Mouse (Mus musculus): ENCODE results near the gene Ube2d3. TPM values are rescaled to one million over a fixed set of nuclear protein-coding genes. Genes with fewer than 3 reads are reported as not detected.

Gene Ube2d3
- total RNA-seq (2021) (100 to 1,000 TPM; 357 to 416 TPM), polyA plus RNA-seq (2012; rRNA removed) (285 and 532 TPM in 2 replicates)
- long read RNA-seq, transcript Ube2d3-202 (8 exons, 2,504 nt): minor isoform, 95 of 369 reads
- long read RNA-seq, transcript Ube2d3-210 (7 exons, 2,515 nt): minor isoform, 13 of 369 reads
- long read RNA-seq, transcript Ube2d3-212 (8 exons, 3,833 nt): major isoform, 177 of 369 reads
- long read RNA-seq, transcript Ube2d3-201 (8 exons, 1,512 nt): minor isoform, 5 of 369 reads
- long read RNA-seq, partial matches to known transcripts: 7 of 369 reads
- long read RNA-seq, other reads (novel, unspliced or antisense): 69 of 369 reads

DNA sequence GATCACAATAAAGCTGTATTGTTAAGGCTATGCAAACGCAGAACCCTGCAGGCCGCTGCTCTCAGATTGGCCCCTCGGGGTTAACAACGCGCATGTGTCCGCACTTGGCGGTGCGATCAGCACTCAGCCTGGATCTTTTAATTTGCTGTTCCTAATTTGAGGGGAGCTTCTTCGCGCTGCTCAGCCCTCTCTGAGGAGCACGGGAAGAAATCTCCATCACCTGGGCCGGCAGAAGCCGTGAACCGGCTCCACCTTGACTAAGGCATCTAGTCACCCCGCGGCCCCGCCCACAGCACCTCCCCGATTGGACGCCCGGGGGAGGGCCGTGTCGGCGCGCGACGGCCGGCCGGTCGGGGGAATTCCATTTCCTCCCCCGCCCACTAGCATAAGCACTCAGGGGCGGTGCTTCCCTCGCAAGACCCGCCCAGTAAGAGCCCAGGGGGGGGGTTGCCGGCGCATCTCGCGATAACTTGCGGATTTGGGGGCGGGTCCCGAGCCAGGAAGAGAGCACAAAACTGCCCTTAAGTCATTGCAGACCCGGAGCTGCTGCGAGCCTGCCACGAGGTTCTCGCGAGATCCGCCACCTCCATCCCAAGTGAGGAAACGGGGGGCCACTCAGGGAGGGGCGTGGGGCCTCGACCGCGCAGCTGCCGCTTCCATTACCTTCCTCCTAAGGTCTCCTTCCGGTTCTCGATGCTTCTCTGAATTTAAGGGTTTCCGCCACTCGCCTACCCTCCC is at the start of gene Ube2d3:
Ube2d3 (plus strand) TSS at position 392 of the 738 bp plus-strand sequence.
- TF ChIP-seq POLR2A (IDR thresholded peaks at IDR 0.05; ENCODE audit: insufficient read depth, low read depth, low read length) (peak; percentile 57), CTCF (IDR thresholded peaks at IDR 0.05) (no peak), EP300 (IDR thresholded peaks at IDR 0.05; ENCODE audit: insufficient read depth, low read depth, low read length) (peak; percentile 89)
- Histone ChIP-seq H3K27ac (peak within 1 kb of the TSS; percentile 99), H3K4me3 (peak within 1 kb of the TSS; percentile 75), H3K36me3 (ENCODE audit: control insufficient read depth, insufficient read depth, low read length) (peaks cover 18% of the 10 kb centered on the region), H3K27me3 (ENCODE audit: control insufficient read depth, insufficient read depth, low read length) (no peaks in the 10 kb centered on the region), H3K79me2 (replicated peaks; ENCODE audit: control insufficient read depth, insufficient read depth, low read length) (peaks cover 2% of the 10 kb centered on the region; the same call in 1 of the 2 replicates), H3K9ac (ENCODE audit: low read depth, low read length) (peak within 1 kb of the TSS; percentile 98), H3K4me1 (ENCODE audit: control insufficient read depth, insufficient read depth, low read length) (peaks cover 4% of the 10 kb centered on the region)
- intact Hi-C loops (cut with DNase I): loop anchor here (1.0 to 2.0 kb wide), 2 partner anchors 15 to 83 kb away; partner anchors contain the start of gene Cisd2
- under 1% methylated on average over 55 of the region's 56 CpGs for WGBS
- peak; percentile 99 to 100 for DNase-seq

DNA sequence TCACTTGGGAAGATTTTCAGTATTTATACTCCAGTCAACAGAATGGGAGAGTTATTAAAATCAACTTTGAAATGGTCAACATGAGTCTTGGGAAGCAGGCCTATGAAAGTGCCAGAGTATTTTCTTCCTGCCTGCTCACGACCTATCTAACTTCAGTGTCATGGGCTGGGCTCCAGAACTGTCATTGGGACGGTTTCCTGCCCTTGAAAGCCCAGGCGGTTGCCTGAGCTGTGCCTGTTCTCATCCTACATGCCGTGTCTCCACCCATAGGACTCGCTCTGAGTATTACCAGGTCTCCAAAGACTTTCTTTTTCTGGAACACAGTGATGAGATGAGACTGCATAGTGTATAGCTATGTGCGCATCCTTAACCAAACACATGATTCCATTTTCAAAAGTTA is 44.8 kb upstream of the Ube2d3 start:
- Histone ChIP-seq H3K27ac (no peak overlapping the region), H3K9ac (ENCODE audit: low read depth, low read length) (no peak overlapping the region), H3K79me2 (replicated peaks; ENCODE audit: control insufficient read depth, insufficient read depth, low read length) (no peaks in the 10 kb centered on the region), H3K36me3 (ENCODE audit: control insufficient read depth, insufficient read depth, low read length) (no peaks in the 10 kb centered on the region), H3K4me3 (no peak overlapping the region), H3K4me1 (ENCODE audit: control insufficient read depth, insufficient read depth, low read length) (no peaks in the 10 kb centered on the region; the same call in 1 of the 2 replicates), H3K27me3 (ENCODE audit: control insufficient read depth, insufficient read depth, low read length) (no peaks in the 10 kb centered on the region)
- intact Hi-C loops (cut with DNase I): no loop called here
- no peak for DNase-seq
- WGBS: 29% methylated on average over 6 of the region's 6 CpGs
- no peak for TF ChIP-seq EP300 (IDR thresholded peaks at IDR 0.05; ENCODE audit: insufficient read depth, low read depth, low read length)
- no peak for TF ChIP-seq POLR2A (IDR thresholded peaks at IDR 0.05; ENCODE audit: insufficient read depth, low read depth, low read length)
- TF ChIP-seq CTCF (IDR thresholded peaks at IDR 0.05): no peak

DNA sequence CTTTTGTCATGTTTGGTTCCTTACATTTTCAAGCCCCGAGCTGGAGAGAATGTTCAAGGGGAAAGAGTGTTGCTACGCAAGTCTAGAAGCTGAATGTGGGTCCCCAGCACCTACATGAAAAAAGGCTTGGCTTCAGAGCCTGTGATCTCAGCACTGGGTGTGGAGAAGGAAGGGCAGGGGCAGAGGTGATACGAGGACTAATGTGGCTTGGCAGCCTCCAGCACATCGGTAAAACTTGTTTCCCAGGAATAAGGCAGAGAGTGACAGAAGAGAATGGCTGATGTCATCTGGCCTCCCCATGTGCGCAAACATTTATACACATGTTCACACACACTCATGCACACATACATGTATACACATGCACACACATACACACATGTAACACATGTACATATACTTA is 42.9 kb upstream of the Ube2d3 start:
- intact Hi-C loops (cut with DNase I): loop anchor here (5.0 kb wide), 1 partner anchor 103 kb away; no protein-coding TSS in a partner anchor

DNA sequence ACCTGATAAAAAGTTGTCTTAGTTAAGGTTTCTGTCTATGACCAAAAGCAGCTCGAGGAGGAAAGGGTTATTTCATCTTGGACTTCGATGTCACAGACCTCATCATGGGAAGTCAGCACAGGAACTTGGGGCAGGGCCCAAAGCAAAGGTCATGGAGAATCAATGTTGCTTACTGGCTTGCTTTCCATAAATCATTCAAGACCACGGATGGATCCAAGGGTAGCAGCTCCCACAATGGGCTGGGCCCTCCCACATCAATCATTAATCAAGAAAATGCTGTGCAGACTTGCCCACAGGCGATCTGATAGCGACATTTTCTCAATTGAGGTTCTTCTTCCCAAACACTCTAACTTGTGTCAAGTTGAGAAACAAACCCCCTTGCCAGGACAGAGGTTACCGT is 41.9 kb upstream of the Ube2d3 start:
- Histone ChIP-seq H3K9ac (ENCODE audit: low read depth, low read length) (no peak overlapping the region), H3K4me1 (ENCODE audit: control insufficient read depth, insufficient read depth, low read length) (no peaks in the 10 kb centered on the region; the same call in 1 of the 2 replicates), H3K36me3 (ENCODE audit: control insufficient read depth, insufficient read depth, low read length) (no peaks in the 10 kb centered on the region), H3K27ac (no peak overlapping the region), H3K4me3 (no peak overlapping the region), H3K27me3 (ENCODE audit: control insufficient read depth, insufficient read depth, low read length) (no peaks in the 10 kb centered on the region), H3K79me2 (replicated peaks; ENCODE audit: control insufficient read depth, insufficient read depth, low read length) (no peaks in the 10 kb centered on the region)
- no peak for DNase-seq
- TF ChIP-seq CTCF (IDR thresholded peaks at IDR 0.05) (no peak), EP300 (IDR thresholded peaks at IDR 0.05; ENCODE audit: insufficient read depth, low read depth, low read length) (no peak), POLR2A (IDR thresholded peaks at IDR 0.05; ENCODE audit: insufficient read depth, low read depth, low read length) (no peak)
- 49% methylated on average over 6 of the region's 6 CpGs for WGBS
- intact Hi-C loops (cut with DNase I): loop anchor here (5.0 kb wide), 1 partner anchor 104 kb away; no protein-coding TSS in a partner anchor

More for the DNA sequence above, 42.9 kb upstream of the Ube2d3 start:
- TF ChIP-seq EP300 (IDR thresholded peaks at IDR 0.05; ENCODE audit: insufficient read depth, low read depth, low read length) (no peak), CTCF (IDR thresholded peaks at IDR 0.05) (no peak), POLR2A (IDR thresholded peaks at IDR 0.05; ENCODE audit: insufficient read depth, low read depth, low read length) (no peak)
- Histone ChIP-seq H3K4me3 (no peak overlapping the region), H3K4me1 (ENCODE audit: control insufficient read depth, insufficient read depth, low read length) (no peaks in the 10 kb centered on the region; the same call in 1 of the 2 replicates), H3K27ac (no peak overlapping the region), H3K27me3 (ENCODE audit: control insufficient read depth, insufficient read depth, low read length) (no peaks in the 10 kb centered on the region), H3K36me3 (ENCODE audit: control insufficient read depth, insufficient read depth, low read length) (no peaks in the 10 kb centered on the region), H3K9ac (ENCODE audit: low read depth, low read length) (no peak overlapping the region), H3K79me2 (replicated peaks; ENCODE audit: control insufficient read depth, insufficient read depth, low read length) (no peaks in the 10 kb centered on the region)
- 55% methylated on average over 5 of the region's 5 CpGs for WGBS
- no peak for DNase-seq

DNA sequence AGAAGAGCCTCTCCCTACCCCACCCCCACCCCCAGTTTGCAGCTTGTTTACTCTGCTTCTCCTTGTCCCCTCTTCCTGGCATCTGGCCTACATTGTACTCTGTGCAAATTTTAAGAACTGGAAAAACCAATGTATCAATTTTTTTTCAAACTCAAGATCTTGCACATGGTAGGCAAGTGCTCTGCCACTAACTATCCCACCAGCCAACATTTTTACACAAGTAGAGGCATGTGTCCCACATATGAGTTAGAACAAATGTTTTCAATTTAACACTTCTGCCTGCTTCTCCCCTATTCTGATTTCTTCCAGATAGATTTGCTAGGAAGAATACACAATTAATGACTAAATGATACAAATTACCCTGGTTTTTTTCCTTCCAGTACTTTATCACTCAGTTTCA is 40.8 kb upstream of the Ube2d3 start:
- no peaks in the 10 kb centered on the region for H3K27me3 ChIP-seq (ENCODE audit: control insufficient read depth, insufficient read depth, low read length)
- no peaks in the 10 kb centered on the region for H3K79me2 ChIP-seq (replicated peaks; ENCODE audit: control insufficient read depth, insufficient read depth, low read length)
- intact Hi-C loops (cut with DNase I): loop anchor here (5.0 kb wide), 1 partner anchor 105 kb away; no protein-coding TSS in a partner anchor
- no peak for DNase-seq
- no peak overlapping the region for H3K4me3 ChIP-seq
- TF ChIP-seq EP300 (IDR thresholded peaks at IDR 0.05; ENCODE audit: insufficient read depth, low read depth, low read length): no peak
- TF ChIP-seq CTCF (IDR thresholded peaks at IDR 0.05): no peak
- TF ChIP-seq POLR2A (IDR thresholded peaks at IDR 0.05; ENCODE audit: insufficient read depth, low read depth, low read length): no peak
- no peak overlapping the region for H3K27ac ChIP-seq
- H3K4me1 ChIP-seq (ENCODE audit: control insufficient read depth, insufficient read depth, low read length): no peaks in the 10 kb centered on the region; the same call in none of the 2 replicates
- no peaks in the 10 kb centered on the region for H3K36me3 ChIP-seq (ENCODE audit: control insufficient read depth, insufficient read depth, low read length)
- no peak overlapping the region for H3K9ac ChIP-seq (ENCODE audit: low read depth, low read length)

Measured in heart, adult 2 months (tissue).